Mouse (Mus musculus) lung, postnatal 4 days (tissue): Measurements from ENCODE around the gene Tiam2.

Source experiments
- DNase-seq, 2 experiments: peaks; one replicate each; pipeline ENCODE4 v3.0.0; 2021

The Tiam2 gene

DNA sequence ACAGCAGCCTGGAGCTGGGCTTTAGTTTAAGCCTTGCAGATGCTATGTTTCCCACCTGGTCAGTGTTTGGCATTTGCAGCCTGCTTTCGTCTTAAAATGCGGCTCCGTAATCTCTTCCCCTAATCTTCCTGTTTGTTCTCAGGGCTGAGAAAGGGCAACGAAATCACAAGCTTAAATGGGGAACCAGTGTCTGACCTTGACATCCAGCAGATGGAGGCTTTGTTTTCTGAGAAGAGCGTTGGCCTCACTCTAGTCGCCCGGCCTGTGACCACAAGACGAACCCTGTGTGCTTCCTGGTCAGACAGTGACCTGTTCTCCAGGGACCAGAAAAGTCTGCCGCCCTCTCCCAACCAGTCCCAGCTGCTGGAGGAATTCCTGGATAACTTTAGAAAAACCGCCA is 127.6 kb downstream of the Tiam2 start:
- DNase-seq = no peak

DNA sequence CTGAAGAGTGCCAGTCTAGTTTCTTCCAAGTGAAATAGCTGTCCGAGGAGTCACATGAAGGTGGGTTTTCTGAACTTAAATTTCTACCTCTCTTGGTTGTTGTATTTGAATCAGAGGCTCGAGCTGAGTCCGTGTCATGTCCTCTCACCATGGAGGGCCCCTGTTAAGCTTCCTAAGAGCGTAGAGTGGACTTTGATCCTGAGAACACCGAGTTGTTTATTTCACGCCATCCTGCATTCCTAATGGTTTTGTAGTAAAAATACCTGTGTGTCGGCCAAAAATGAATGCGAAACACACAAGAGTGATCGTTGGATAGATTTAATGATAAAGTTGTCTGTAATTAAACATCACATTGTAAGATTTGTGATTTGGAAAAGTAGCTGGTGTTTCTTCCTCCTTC is 128.5 kb downstream of the Tiam2 start:
- DNase-seq = no peak

DNA sequence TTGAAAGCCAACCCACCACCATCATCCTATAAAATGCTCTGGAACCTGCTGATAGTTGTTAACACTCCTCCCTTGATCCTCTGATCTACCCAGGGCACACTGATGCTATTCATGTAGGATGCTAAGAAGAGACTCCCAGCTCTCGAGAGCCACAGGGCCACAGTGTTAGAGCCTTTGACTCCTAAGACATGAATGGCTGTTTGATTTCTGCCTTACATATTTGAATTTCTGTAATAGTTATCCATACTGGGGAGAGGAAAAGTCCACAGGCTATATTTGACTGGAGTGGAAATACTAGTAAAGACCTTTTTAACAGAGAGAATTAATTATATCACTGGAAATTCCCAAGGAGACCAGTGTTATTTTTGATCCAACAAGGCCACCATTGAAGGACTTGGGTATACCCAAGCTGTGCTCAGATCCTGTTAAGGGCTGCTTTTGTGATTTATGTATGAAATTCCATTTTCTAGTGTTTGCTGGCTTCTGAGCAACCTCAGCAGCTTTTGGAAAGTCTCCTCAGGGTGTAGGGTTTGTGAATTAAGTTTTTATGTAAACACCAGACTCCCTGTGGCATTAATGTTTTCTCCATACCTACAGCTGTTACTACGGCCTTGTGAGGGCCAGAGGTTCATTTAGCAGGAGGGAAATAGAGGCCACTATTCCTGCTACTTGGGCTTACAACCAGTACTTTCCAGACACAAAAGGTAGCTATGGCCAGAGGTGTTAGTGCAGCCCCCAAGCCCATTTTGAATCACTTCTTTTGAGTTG is 131.7 kb downstream of the Tiam2 start:
- no peak for DNase-seq

DNA sequence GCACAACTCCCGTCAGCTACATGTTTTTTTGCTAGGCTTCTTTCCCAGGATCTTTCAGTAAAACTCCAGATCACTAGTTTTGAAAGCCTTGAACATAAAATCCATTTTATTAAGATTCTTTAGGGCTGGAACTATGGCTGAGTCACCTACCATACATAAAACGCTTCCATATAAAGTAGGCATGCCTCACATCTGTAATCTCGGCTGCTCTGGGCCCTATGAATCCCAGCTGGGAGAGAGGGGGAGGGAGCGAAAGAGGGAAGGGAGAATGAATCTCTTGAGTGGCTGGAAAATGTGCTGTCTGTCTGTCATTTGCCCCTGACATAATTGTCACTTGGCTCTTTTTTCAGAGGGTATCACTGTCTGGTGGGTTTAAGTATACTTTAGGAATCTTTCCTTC is 139.5 kb downstream of the Tiam2 start:
- no peak for DNase-seq

DNA sequence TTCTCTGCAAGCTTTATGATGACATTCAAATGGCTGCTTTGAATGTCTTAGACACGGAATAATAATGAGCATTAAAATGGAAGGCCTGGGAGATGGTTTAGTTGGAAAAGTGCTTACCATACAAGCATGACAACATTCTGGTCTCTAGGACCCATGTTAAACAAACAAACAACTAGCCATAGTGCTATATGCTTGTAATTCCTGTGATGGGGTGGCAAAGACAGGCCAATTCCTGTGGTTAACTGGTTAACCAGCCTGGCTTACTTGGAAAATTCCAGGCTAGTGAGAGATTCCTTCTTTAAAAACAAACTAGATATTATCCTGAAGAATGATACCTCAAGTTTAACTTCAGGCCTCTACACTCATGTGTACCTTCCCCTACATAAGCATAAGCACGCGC is 140.3 kb downstream of the Tiam2 start:
- DNase-seq = no peak

- no peak for DNase-seq
These were observed 141.4 kb downstream of the Tiam2 start for GRCm38 (mm10) chr17:3467636-3468324.

- DNase-seq = no peak
These were observed 145.6 kb downstream of the Tiam2 start for GRCm38 (mm10) chr17:3472018-3472417.

DNA sequence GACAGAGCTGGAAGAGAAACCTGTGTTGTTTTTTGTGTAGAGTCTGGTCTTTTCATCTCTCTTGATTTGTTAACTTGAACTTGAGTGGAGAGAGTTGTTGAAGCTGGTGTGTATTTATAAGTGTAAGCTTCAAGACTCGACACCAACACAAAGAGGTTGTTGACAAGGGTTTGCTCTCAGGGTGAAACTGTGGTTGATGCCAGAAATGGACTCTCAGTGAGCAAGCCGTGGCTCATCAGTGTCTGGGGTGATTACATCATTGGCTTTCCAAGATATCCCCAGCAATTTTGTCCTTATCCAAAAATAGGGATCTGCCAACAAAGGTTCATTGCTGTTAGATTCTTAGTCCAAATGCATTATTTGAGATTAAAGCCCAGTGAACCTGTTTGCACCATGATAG is 150.2 kb downstream of the Tiam2 start:
- no peak for DNase-seq

- DNase-seq = no peak
These were observed 155.5 kb downstream of the Tiam2 start for GRCm38 (mm10) chr17:3481576-3482575.

DNA sequence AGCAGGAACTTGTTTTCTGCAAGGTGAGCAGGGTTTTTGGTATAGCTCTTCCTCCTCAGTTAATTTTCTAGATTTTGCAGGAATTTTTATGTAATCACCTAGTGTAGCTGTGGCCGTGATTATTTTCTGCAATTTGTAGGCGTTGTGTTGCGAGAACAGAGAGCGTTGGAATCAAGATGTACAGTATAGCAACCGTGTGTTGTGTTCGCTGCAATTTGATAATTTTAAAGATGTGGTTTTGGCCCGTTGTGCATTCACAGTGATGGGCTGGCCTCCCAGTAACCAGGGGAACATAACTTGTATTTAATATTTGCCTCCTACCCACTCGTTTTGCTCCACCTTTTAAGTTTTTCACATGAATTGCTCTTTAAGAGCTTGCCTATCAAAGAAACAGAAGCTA is 156.7 kb downstream of the Tiam2 start:
- DNase-seq = no peak

- no peak for DNase-seq
These were observed 159.5 kb downstream of the Tiam2 start for GRCm38 (mm10) chr17:3485851-3486250.

DNA sequence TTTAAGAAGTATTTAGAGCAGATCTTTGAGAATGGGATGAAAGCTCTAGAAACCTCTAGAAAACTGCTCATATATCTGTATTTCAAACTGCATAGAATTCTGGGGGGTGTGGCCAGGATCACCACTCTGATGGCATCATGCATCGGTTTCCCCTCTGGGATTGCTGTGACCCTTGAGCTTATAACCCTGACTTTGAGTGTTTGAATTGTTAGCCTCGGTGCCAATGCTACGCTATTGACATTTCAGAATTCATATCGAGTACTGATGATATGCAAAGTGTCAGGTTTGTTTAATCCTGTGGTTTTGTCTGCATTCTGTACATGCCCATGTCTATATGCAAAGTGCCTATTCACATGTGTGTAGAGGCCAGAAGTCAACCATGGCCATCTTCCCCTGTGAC is 160.8 kb downstream of the Tiam2 start:
- DNase-seq = no peak

- no peak for DNase-seq
These were observed 161.6 kb downstream of the Tiam2 start for GRCm38 (mm10) chr17:3487721-3488601.

DNA sequence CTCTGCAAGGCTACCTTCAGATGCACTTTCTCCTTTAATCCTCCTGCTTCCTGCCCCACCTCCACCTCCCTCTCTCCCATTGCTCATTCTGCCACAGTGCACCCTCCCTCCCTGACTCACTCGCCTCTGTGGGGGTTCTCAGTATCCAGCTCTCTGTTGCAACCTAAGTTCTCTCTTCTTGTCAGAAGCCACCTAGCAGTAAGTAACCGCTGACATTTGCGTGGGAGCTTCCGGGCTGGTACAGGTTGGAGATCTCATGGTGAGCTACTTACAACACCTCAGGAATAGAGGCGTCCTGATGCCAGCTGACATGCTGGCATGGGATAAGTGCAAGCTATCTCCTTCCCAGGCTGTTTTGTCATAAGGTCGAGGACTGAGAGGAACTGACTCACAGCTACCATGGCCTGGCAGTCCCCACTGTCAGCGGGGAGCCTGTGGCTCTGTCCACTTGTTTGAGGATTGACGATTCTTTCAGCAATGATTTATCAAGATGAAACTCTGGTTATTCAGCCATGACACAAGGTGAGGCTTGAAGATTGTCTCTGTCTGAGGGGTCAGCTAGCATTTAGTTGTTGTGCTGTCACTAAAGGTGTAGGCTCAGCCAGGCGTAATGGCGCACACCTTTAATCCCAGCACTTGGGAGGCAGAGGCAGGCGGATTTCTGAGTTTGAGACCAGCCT is 164.0 kb downstream of the Tiam2 start:
- no peak for DNase-seq

DNA sequence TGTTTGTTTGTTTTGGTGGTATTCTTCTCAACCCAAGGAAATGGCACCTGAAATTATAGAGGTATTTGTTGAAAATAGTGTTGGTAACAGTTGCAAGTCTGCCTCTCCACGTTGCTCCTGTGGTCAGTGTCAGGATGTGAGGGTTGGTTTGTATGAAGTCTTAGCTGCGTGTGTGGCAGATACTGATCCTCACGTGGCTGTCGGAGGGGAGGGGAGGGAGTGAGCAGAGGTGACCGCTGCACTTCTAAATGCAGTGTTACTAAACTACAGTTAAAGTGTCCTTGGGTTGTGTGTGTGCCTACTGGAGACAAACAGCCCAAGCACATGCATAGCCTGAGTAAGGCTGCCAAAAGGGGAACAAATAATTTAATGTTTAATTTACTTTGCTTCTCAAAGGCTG is 164.7 kb downstream of the Tiam2 start:
- no peak for DNase-seq

DNA sequence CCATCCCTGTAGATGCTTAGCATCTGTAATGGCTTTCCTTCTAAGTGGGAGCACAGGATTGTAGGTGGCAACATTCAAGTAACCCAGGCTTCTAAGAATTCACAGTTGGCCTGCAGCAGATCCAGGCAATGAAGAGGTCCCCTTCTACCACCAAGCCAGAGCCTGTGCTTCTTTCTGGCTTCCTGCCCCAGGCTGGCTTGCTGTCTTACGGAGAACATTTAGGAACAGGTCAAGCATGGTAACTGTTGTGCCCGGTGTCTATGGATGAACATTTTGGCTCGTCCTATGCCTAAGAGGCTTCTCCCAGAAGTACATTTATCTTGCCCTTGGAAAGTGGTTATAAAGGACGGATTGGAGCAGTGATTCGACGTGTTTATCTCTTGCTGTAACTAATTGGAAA is 165.3 kb downstream of the Tiam2 start:
- no peak for DNase-seq

- DNase-seq = no peak
These were observed 169.2 kb downstream of the Tiam2 start for GRCm38 (mm10) chr17:3495576-3495975.

DNA sequence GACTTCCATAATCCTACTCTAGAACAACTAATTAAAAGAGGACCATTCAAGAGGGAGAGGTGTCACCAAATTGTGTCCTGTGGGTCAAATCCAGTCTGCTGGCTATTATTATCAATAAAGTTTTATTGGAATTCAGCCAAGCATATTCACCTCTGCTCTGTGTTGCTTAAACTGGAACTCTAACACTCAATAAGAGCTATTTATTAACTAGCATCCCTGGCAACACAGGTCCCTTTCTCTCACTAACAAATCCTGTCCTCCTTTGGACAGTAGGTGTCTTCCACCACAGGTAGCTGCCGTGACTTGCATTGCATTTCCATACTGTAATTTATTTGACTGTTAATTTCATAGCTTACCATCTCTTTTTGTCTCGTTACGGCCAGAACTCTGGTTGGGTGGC is 169.7 kb downstream of the Tiam2 start:
- no peak for DNase-seq

DNA sequence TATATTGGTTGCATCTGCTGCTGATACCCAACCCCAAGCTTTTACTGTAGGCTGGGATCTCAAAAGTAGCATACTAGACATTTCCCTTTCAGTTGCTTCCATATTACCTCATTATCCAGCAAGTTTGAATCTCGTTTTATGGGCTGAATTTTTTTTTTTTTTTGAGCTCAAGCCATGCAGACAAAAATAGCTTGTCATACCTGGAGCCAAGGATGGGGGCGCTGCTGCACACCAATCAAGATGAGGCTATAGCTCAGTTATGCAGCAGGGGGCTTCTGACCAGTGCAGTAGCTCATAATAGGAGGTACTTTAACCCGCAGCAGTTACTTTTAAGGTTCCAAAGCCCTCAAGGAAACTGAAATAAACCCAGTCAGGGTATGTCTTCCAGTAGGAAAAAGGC is 171.7 kb downstream of the Tiam2 start:
- peak; percentile 32 to 56 for DNase-seq

DNA sequence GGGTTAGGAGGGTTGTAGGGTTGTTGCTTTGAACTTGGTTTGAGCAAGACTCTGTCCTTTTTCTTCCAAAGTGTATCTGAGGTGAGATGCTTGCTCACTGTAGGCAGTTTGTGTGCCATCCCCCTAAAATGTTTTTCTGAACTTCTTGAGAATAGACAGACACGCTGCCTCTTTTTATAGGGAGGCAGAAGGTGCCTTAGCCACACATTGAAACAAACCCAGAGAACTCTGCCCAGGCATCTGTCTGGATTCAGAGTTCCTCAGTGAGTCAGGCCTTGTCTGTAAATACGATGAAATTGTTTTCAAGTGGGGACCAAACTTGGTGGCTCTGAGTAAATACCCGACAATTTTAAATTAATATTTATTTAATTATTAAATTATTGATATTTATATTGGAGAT is 172.2 kb downstream of the Tiam2 start:
- DNase-seq = no peak

DNA sequence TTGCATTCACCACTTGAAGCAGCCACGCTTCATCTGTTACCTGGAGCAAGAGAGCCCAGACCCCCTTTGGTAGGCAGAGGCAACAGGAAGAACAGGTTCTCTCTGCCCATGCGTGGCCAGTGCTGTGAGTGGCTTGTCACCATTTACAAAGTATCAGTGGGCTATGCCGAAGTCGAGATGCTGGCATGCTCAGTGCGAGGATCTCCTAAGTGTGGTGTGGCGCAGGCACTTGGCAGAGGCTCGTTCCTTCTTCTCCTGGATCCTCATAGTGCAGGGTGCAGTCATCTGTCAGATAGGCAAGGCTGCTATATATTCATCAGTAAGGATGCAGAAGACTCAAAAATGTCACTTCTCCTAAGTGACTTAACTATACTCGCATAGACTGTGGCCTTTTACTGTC is 173.1 kb downstream of the Tiam2 start:
- no peak for DNase-seq

GRCm38 (mm10) chr17:3500076-3500475 is 173.7 kb downstream of the Tiam2 start:
- DNase-seq = no peak
